Mouse (Mus musculus) stomach, postnatal 0 days (tissue): ENCODE measurements at regions not wholly inside any gene's neighbourhood (a gene's known extent, or its start where the extent isn't known, plus 50 kb on each side); places are given as distances from the start of the nearest gene placed in this dataset.

ENCODE experiments used
- CTCF ChIP-seq: IDR thresholded peaks from 2 replicates; pipeline ENCODE4 v1.5.1; 2016; ENCODE audit warnings: antibody characterized with exemption, low read depth, mild to moderate bottlenecking, moderate library complexity
- EP300 ChIP-seq: optimal IDR thresholded peaks from 2 replicates; pipeline ENCODE3; 2016; ENCODE audit warnings: antibody characterized with exemption

DNA sequence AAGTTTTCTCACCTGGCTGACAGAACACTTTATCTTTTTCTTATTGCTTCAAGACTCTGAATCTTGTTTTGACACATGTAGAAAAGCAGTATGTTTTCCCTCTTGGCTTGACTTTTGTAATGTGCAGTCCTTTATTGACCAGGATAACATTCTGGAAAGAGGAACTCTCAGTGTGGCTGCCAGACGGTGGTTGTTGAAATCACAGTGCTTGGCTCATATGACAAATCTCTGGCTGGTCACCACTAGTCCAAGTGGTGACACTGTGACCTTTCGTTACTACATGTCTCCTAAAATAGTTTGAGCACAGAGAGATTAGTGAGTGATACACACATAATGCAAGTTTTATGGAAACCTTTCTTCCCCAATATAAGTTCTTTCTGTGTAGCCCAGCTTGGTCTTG is 97.1 kb upstream of the Gm6793 start:
- no peak for TF ChIP-seq CTCF
- TF ChIP-seq EP300: no peak
